Mouse (Mus musculus) heart, embryonic 13.5 days (tissue): ENCODE data around the gene Rwdd2a. TPM values are rescaled to one million over a fixed set of nuclear protein-coding genes. Genes with fewer than 3 reads are reported as not detected.

Source experiments
- ATAC-seq: fragments of 200-750 bp; cut with Nextera tagmentation; 2 replicates; pipeline ENCODE4 v1.8.0; 2017; ENCODE audit warnings: moderate TSS enrichment; ENCODE audit not compliant: insufficient number of reproducible peaks, low FRiP score, low TSS enrichment; ENCODE audit errors: extremely low read depth
- H3K27ac ChIP-seq: fragments of 300-500 bp; sonication (generic); replicated peaks from 2 replicates; pipeline ENCODE4 v1.5.1; 2015; ENCODE audit warnings: moderate library complexity, mild to moderate bottlenecking, inconsistent platforms
- H3K27me3 ChIP-seq: fragments of 300-500 bp; sonication (generic); replicated peaks from 2 replicates; pipeline ENCODE4 v1.6.1; 2015; ENCODE audit warnings: mild to moderate bottlenecking, inconsistent platforms
- H3K36me3 ChIP-seq: fragments of 300-500 bp; sonication (generic); 2 replicates; pipeline ENCODE4 v1.6.1; 2015; ENCODE audit warnings: mild to moderate bottlenecking, inconsistent platforms
- H3K4me1 ChIP-seq: fragments of 300-500 bp; sonication (generic); 2 replicates; pipeline ENCODE4 v1.6.1; 2015; ENCODE audit warnings: inconsistent platforms
- H3K4me2 ChIP-seq: fragments of 300-500 bp; sonication (generic); 2 replicates; pipeline ENCODE4 v1.6.1; 2015; ENCODE audit warnings: inconsistent platforms, mild to moderate bottlenecking, moderate library complexity
- H3K4me3 ChIP-seq: fragments of 300-500 bp; sonication (generic); 2 replicates; pipeline ENCODE4 v1.5.1; 2015; ENCODE audit warnings: moderate library complexity, mild to moderate bottlenecking, inconsistent platforms
- H3K9ac ChIP-seq: fragments of 300-500 bp; sonication (generic); 2 replicates; pipeline ENCODE4 v1.6.1; 2015; ENCODE audit warnings: inconsistent platforms, mild to moderate bottlenecking, moderate library complexity
- H3K9me3 ChIP-seq: fragments of 300-500 bp; sonication (generic); 2 replicates; pipeline ENCODE4 v1.6.1; 2016; ENCODE audit warnings: inconsistent platforms
- WGBS: fragments of 180-500 bp; shearing (Covaris S2); methylation state at CpG from one replicate; pipeline ENCODE4 v1.1.7; 2015; ENCODE audit warnings: mixed read lengths; 5-methylcytosine and 5-hydroxymethylcytosine counted together
- polyA plus RNA-seq: library from polyadenylated mRNA; unstranded; fragments of >200 nt; fragmentation: Nextera tagmentation; extraction: Ambion mirVana; gene quantifications from 2 replicates; pipeline ENCODE4 v1.2.1, GENCODE M21; 2015

Gene Rwdd2a
- 3.9 and 4.1 TPM in 2 replicates for polyA plus RNA-seq

GRCm38 (mm10) chr9:86571540-86572135 lies at the start of gene Rwdd2a, which contains the start of gene Pgm3:
TSS of gene Rwdd2a (plus strand) at chr9:86571991.
TSS of gene Pgm3 (minus strand) at chr9:86571842.
- H3K4me2 ChIP-seq: peak within 1 kb of the TSS; percentile 100
- peaks cover 22% of the 10 kb centered on the region for H3K4me1 ChIP-seq
- under 1% methylated on average over 59 of the region's 59 CpGs for whole genome bisulfite sequencing
- H3K36me3 ChIP-seq: peaks cover 28% of the 10 kb centered on the region
- ATAC-seq: peak; percentile 97
- H3K27ac ChIP-seq: peak within 1 kb of the TSS; percentile 70
- no peaks in the 10 kb centered on the region for H3K9me3 ChIP-seq
- H3K27me3 ChIP-seq: no peaks in the 10 kb centered on the region
- peak within 1 kb of the TSS; percentile 77 for H3K4me3 ChIP-seq
- peak within 1 kb of the TSS; percentile 84 for H3K9ac ChIP-seq

GRCm38 (mm10) chr9:86522335-86522734 lies 49.5 kb upstream of the Rwdd2a start:
- H3K4me3 ChIP-seq: no peak overlapping the region
- no peak overlapping the region for H3K9ac ChIP-seq
- H3K4me2 ChIP-seq: no peak overlapping the region
- no peak for ATAC-seq
- peaks cover 50% of the 10 kb centered on the region for H3K36me3 ChIP-seq
- peaks cover 7% of the 10 kb centered on the region; the same call in 1 of the 2 replicates for H3K4me1 ChIP-seq
- H3K27me3 ChIP-seq: no peaks in the 10 kb centered on the region
- H3K27ac ChIP-seq: no peak overlapping the region
- no peaks in the 10 kb centered on the region for H3K9me3 ChIP-seq

GRCm38 (mm10) chr9:86525600-86525999 lies 46.2 kb upstream of the Rwdd2a start:
- H3K27me3 ChIP-seq: no peaks in the 10 kb centered on the region
- 36% methylated on average over 2 of the region's 2 CpGs for WGBS
- ATAC-seq: no peak
- H3K4me3 ChIP-seq: no peak overlapping the region
- H3K36me3 ChIP-seq: peaks cover 43% of the 10 kb centered on the region
- no peak overlapping the region for H3K4me2 ChIP-seq
- no peak overlapping the region for H3K27ac ChIP-seq
- 0 out of 2 replicates have a peak, but pooled peaks cover 3% of the 10 kb centered on the region for H3K4me1 ChIP-seq
- no peak overlapping the region for H3K9ac ChIP-seq
- H3K9me3 ChIP-seq: no peaks in the 10 kb centered on the region

GRCm38 (mm10) chr9:86534071-86534470 lies 37.7 kb upstream of the Rwdd2a start:
- Histone ChIP-seq H3K4me2 (no peak overlapping the region), H3K36me3 (peaks cover 42% of the 10 kb centered on the region), H3K9me3 (no peaks in the 10 kb centered on the region), H3K27me3 (no peaks in the 10 kb centered on the region), H3K4me1 (no peaks in the 10 kb centered on the region), H3K27ac (no peak overlapping the region), H3K9ac (no peak overlapping the region), H3K4me3 (no peak overlapping the region)
- 88% methylated on average over 5 of the region's 5 CpGs for WGBS
- no peak for ATAC-seq

GRCm38 (mm10) chr9:86543451-86543850 lies 28.3 kb upstream of the Rwdd2a start:
- H3K4me1 ChIP-seq: no peaks in the 10 kb centered on the region
- no peak for ATAC-seq
- H3K27me3 ChIP-seq: no peaks in the 10 kb centered on the region
- peaks cover 68% of the 10 kb centered on the region for H3K36me3 ChIP-seq
- no peak overlapping the region for H3K9ac ChIP-seq
- H3K27ac ChIP-seq: no peak overlapping the region
- H3K4me3 ChIP-seq: no peak overlapping the region
- WGBS: 88% methylated on average over 3 of the region's 3 CpGs
- no peak overlapping the region for H3K4me2 ChIP-seq
- no peaks in the 10 kb centered on the region for H3K9me3 ChIP-seq

- Histone ChIP-seq H3K4me1 (no peaks in the 10 kb centered on the region), H3K9ac (no peak overlapping the region), H3K9me3 (no peaks in the 10 kb centered on the region), H3K4me2 (no peak overlapping the region), H3K27me3 (no peaks in the 10 kb centered on the region), H3K27ac (no peak overlapping the region), H3K36me3 (peaks cover 78% of the 10 kb centered on the region), H3K4me3 (no peak overlapping the region)
- no peak for ATAC-seq
- WGBS: 70% methylated on average over 1 of the region's 1 CpGs
Measured at GRCm38 (mm10) chr9:86544559-86544958, 27.2 kb upstream of the Rwdd2a start.

GRCm38 (mm10) chr9:86549637-86550162 lies 22.1 kb upstream of the Rwdd2a start:
- no peak overlapping the region for H3K4me2 ChIP-seq
- H3K27ac ChIP-seq: no peak overlapping the region
- H3K4me1 ChIP-seq: no peaks in the 10 kb centered on the region
- no peaks in the 10 kb centered on the region for H3K27me3 ChIP-seq
- H3K36me3 ChIP-seq: peaks cover 81% of the 10 kb centered on the region
- no peaks in the 10 kb centered on the region for H3K9me3 ChIP-seq
- 75% methylated on average over 5 of the region's 5 CpGs for WGBS
- H3K9ac ChIP-seq: no peak overlapping the region
- no peak for ATAC-seq
- H3K4me3 ChIP-seq: no peak overlapping the region

- H3K27ac ChIP-seq: no peak overlapping the region
- H3K4me3 ChIP-seq: no peak overlapping the region
- WGBS: 86% methylated on average over 3 of the region's 3 CpGs
- no peak overlapping the region for H3K9ac ChIP-seq
- ATAC-seq: no peak
- no peak overlapping the region for H3K4me2 ChIP-seq
- H3K36me3 ChIP-seq: peaks cover 79% of the 10 kb centered on the region
- H3K27me3 ChIP-seq: no peaks in the 10 kb centered on the region
- no peaks in the 10 kb centered on the region for H3K9me3 ChIP-seq
- H3K4me1 ChIP-seq: no peaks in the 10 kb centered on the region
Measured at GRCm38 (mm10) chr9:86550717-86551116, 21.1 kb upstream of the Rwdd2a start.

- Histone ChIP-seq H3K4me1 (no peaks in the 10 kb centered on the region), H3K27ac (no peak overlapping the region)
Measured at GRCm38 (mm10) chr9:86553886-86554285, 17.9 kb upstream of the Rwdd2a start.

GRCm38 (mm10) chr9:86554641-86555040 lies 17.1 kb upstream of the Rwdd2a start:
- H3K4me1 ChIP-seq: no peaks in the 10 kb centered on the region
- no peak overlapping the region for H3K4me3 ChIP-seq
- H3K36me3 ChIP-seq: peaks cover 89% of the 10 kb centered on the region
- 84% methylated on average over 4 of the region's 4 CpGs for WGBS
- no peak overlapping the region for H3K4me2 ChIP-seq
- no peaks in the 10 kb centered on the region for H3K27me3 ChIP-seq
- ATAC-seq: no peak
- H3K9ac ChIP-seq: no peak overlapping the region
- H3K9me3 ChIP-seq: no peaks in the 10 kb centered on the region
- H3K27ac ChIP-seq: no peak overlapping the region

More at GRCm38 (mm10) chr9:86553886-86554285, 17.9 kb upstream of the Rwdd2a start:
- no peak for ATAC-seq
- H3K4me2 ChIP-seq: no peak overlapping the region
- H3K9me3 ChIP-seq: no peaks in the 10 kb centered on the region
- H3K36me3 ChIP-seq: peaks cover 88% of the 10 kb centered on the region
- no peak overlapping the region for H3K9ac ChIP-seq
- H3K4me3 ChIP-seq: no peak overlapping the region
- H3K27me3 ChIP-seq: no peaks in the 10 kb centered on the region
- WGBS: 82% methylated on average over 9 of the region's 9 CpGs

GRCm38 (mm10) chr9:86560543-86560942 lies 11.2 kb upstream of the Rwdd2a start:
- 82% methylated on average over 3 of the region's 3 CpGs for WGBS
- Histone ChIP-seq H3K27ac (no peak overlapping the region), H3K9ac (no peak overlapping the region), H3K9me3 (no peaks in the 10 kb centered on the region), H3K4me2 (no peak overlapping the region), H3K36me3 (peaks cover 94% of the 10 kb centered on the region), H3K4me3 (no peak overlapping the region), H3K4me1 (no peaks in the 10 kb centered on the region), H3K27me3 (no peaks in the 10 kb centered on the region)
- no peak for ATAC-seq

- no peak for ATAC-seq
Measured at GRCm38 (mm10) chr9:86569314-86569910, 2.4 kb upstream of the Rwdd2a start.

More at GRCm38 (mm10) chr9:86569314-86569910, 2.4 kb upstream of the Rwdd2a start:
- H3K4me3 ChIP-seq: no peak overlapping the region
- H3K4me2 ChIP-seq: no peak overlapping the region
- no peaks in the 10 kb centered on the region for H3K27me3 ChIP-seq
- H3K4me1 ChIP-seq: peaks cover 22% of the 10 kb centered on the region
- H3K9ac ChIP-seq: no peak overlapping the region
- WGBS: 75% methylated on average over 3 of the region's 3 CpGs
- no peak overlapping the region for H3K27ac ChIP-seq
- no peaks in the 10 kb centered on the region for H3K9me3 ChIP-seq
- H3K36me3 ChIP-seq: peaks cover 50% of the 10 kb centered on the region
